Mouse (Mus musculus): Measurements from ENCODE around the gene Usp3. TPM values are rescaled to one million over a fixed set of nuclear protein-coding genes. Genes with fewer than 3 reads are reported as not detected.

Gene Usp3
- polyA plus RNA-seq, 1 experiment from 2014 or later, result 104 TPM

Other genes with a start within 250 kb of the Usp3 start
- gene Herc1, start 242.7 kb downstream of the Usp3 start, polyA plus RNA-seq (2014; fragmentation: Nextera tagmentation; extraction: Ambion mirVana), result 34.8 and 37.0 TPM in 2 replicates
- 1.8 and 2.1 TPM in 2 replicates for gene Fbxl22, start 78.5 kb downstream of the Usp3 start, polyA plus RNA-seq (2014; fragmentation: Nextera tagmentation; extraction: Ambion mirVana)
- gene Car12, start 120.5 kb upstream of the Usp3 start, polyA plus RNA-seq (2014; fragmentation: Nextera tagmentation; extraction: Ambion mirVana), result 0.51 and 0.66 TPM in 2 replicates
- gene Aph1b, start 202.3 kb upstream of the Usp3 start, polyA plus RNA-seq (2014; fragmentation: Nextera tagmentation; extraction: Ambion mirVana), result 17.7 and 18.0 TPM in 2 replicates
- gene Gm10647, start 203.9 kb upstream of the Usp3 start, polyA plus RNA-seq (2014; fragmentation: Nextera tagmentation; extraction: Ambion mirVana), result 0.21 and 0.25 TPM in 2 replicates
- gene Aph1c, start 241.6 kb upstream of the Usp3 start, polyA plus RNA-seq (2014; fragmentation: Nextera tagmentation; extraction: Ambion mirVana), result 1.5 and 1.7 TPM in 2 replicates

Data from midbrain, embryonic 11.5 days (tissue).